Comparison of ENCODE assay signal across 15 mouse cellular contexts in the genomic region with DNA sequence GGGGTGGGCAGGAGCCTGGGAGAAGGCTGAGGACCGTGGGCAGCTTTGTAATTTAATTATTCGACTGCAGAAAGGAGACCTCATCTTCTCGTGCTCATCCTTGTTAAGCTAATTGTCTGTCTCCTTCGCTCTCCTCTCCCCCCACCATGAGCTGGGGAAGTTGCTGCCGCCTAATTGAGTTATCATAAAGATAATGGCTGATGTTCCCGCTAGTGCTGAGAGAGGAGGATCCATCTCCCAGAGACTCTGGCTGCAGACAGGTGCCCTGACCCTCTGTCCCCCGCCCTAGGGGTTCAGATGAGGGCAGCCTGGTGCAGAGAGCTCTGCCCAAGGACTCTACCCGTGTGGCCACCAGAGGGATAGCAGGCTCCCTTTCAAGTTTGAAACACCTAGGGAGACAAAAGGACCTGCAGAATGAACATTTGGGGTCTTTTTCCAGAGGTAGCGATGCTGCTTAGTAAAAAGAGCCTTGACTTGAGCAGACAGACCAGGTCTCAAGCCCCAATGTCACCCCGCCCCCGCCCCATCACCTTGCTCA.
DNase-seq lines count a peak whose midpoint lies in the region; ATAC-seq lines count a peak whose summit lies in the region.
"Had no signal": no experiment of that assay in that cellular context is flagged by ENCODE, and none has a peak within 500 bp of the region (broad histone marks: within the 10 kb centered on the region; RNA-seq: fewer than 3 reads in every experiment).

No protein-coding gene starts in this region.

- no peak for DNase-seq in midbrain, embryonic 10.5 days (ENCODE audit: low spot score)
- no peak for DNase-seq in midbrain, embryonic 11.5 days (ENCODE audit: low spot score, missing footprints)
- peak; percentile 64 for DNase-seq in retina, embryonic 14.5 days (ENCODE audit: low spot score)
- DNase-seq in adrenal gland, postnatal 14 days, result no peak
- DNase-seq: adrenal gland, adult 8-10 months; cerebellum, adult 18-20 months; gastrocnemius, postnatal 36 days; kidney, adult 11 months; kidney, postnatal 25 days; lung, postnatal 10 days had no signal

- H3K27me3 ChIP-seq in forebrain, embryonic 13.5 days, result no peaks in the 10 kb centered on the region
- H3K27me3 ChIP-seq in forebrain, embryonic 16.5 days (replicated peaks; ENCODE audit: control insufficient read depth, insufficient read depth, low read length), result no peaks in the 10 kb centered on the region
- no peaks in the 10 kb centered on the region for H3K27me3 ChIP-seq in midbrain, embryonic 10.5 days (ENCODE audit: low read depth, poor library complexity, severe bottlenecking)
- no peaks in the 10 kb centered on the region for H3K27me3 ChIP-seq in midbrain, embryonic 11.5 days (ENCODE audit: control insufficient read depth, insufficient read depth, low read length)
- H3K27me3 ChIP-seq in hindbrain, embryonic 16.5 days (replicated peaks; ENCODE audit: control insufficient read depth, insufficient read depth, low read length), result no peaks in the 10 kb centered on the region
- H3K27me3 ChIP-seq in intestine, embryonic 16.5 days (replicated peaks; ENCODE audit: control insufficient read depth, insufficient read depth, low read length), result no peaks in the 10 kb centered on the region
- H3K27me3 ChIP-seq: embryonic facial prominence, embryonic 12.5 days had no signal

- peak overlapping the region; percentile 49; the same call in 1 of the 2 replicates for H3K27ac ChIP-seq in forebrain, embryonic 13.5 days
- no peak overlapping the region for H3K27ac ChIP-seq in forebrain, embryonic 16.5 days (ENCODE audit: low read length)
- peak overlapping the region; percentile 34; the same call in 1 of the 2 replicates for H3K27ac ChIP-seq in midbrain, embryonic 10.5 days (replicated peaks)
- H3K27ac ChIP-seq in midbrain, embryonic 11.5 days (ENCODE audit: low read depth, low read length), result no peak overlapping the region
- peak overlapping the region; percentile 39; the same call in 1 of the 2 replicates for H3K27ac ChIP-seq in hindbrain, embryonic 16.5 days (ENCODE audit: low read depth, low read length)
- no peak overlapping the region for H3K27ac ChIP-seq in intestine, embryonic 16.5 days (ENCODE audit: low read length)
- H3K27ac ChIP-seq: embryonic facial prominence, embryonic 12.5 days had no signal

- 0 out of 2 replicates have a peak, but pooled peaks cover 5% of the 10 kb centered on the region for H3K36me3 ChIP-seq in forebrain, embryonic 13.5 days (ENCODE audit: poor library complexity, severe bottlenecking)
- H3K36me3 ChIP-seq in forebrain, embryonic 16.5 days (ENCODE audit: control insufficient read depth, insufficient read depth), result peaks cover 5% of the 10 kb centered on the region
- H3K36me3 ChIP-seq in midbrain, embryonic 10.5 days, result no peaks in the 10 kb centered on the region
- no peaks in the 10 kb centered on the region for H3K36me3 ChIP-seq in midbrain, embryonic 11.5 days (ENCODE audit: control insufficient read depth, insufficient read depth, low read length)
- peaks cover 2% of the 10 kb centered on the region; the same call in 1 of the 2 replicates for H3K36me3 ChIP-seq in hindbrain, embryonic 16.5 days (ENCODE audit: control insufficient read depth, insufficient read depth, low read length)
- H3K36me3 ChIP-seq in intestine, embryonic 16.5 days (ENCODE audit: control insufficient read depth, insufficient read depth, low read length), result no peaks in the 10 kb centered on the region
- H3K36me3 ChIP-seq: embryonic facial prominence, embryonic 12.5 days had no signal

- H3K4me1 ChIP-seq in forebrain, embryonic 13.5 days, result peaks cover 30% of the 10 kb centered on the region
- H3K4me1 ChIP-seq in forebrain, embryonic 16.5 days (replicated peaks; ENCODE audit: control insufficient read depth, insufficient read depth, low read length), result peaks cover 19% of the 10 kb centered on the region
- peaks cover 22% of the 10 kb centered on the region for H3K4me1 ChIP-seq in midbrain, embryonic 10.5 days
- H3K4me1 ChIP-seq in midbrain, embryonic 11.5 days (ENCODE audit: control insufficient read depth, insufficient read depth, low read length), result peaks cover 6% of the 10 kb centered on the region
- peaks cover 23% of the 10 kb centered on the region for H3K4me1 ChIP-seq in hindbrain, embryonic 16.5 days (ENCODE audit: control insufficient read depth, insufficient read depth, low read depth, low read length)
- H3K4me1 ChIP-seq in intestine, embryonic 16.5 days (ENCODE audit: control insufficient read depth, insufficient read depth, low read length), result peaks cover 7% of the 10 kb centered on the region

- H3K4me2 ChIP-seq in forebrain, embryonic 13.5 days, result no peak overlapping the region
- H3K4me2 ChIP-seq in forebrain, embryonic 16.5 days (ENCODE audit: low read length), result no peak overlapping the region
- H3K4me2 ChIP-seq in midbrain, embryonic 11.5 days, result no peak overlapping the region
- no peak overlapping the region for H3K4me2 ChIP-seq in hindbrain, embryonic 16.5 days (ENCODE audit: low read length)
- no peak overlapping the region for H3K4me2 ChIP-seq in intestine, embryonic 16.5 days (ENCODE audit: low read depth, low read length)
- H3K4me2 ChIP-seq: embryonic facial prominence, embryonic 12.5 days had no signal

- whole genome bisulfite sequencing in forebrain, embryonic 13.5 days, result 47% methylated on average over 11 of the region's 11 CpGs
- WGBS in forebrain, embryonic 16.5 days, result 44% methylated on average over 11 of the region's 11 CpGs
- 55% methylated on average over 11 of the region's 11 CpGs for WGBS in midbrain, embryonic 10.5 days
- WGBS in midbrain, embryonic 11.5 days, result 49% methylated on average over 11 of the region's 11 CpGs
- WGBS in hindbrain, embryonic 16.5 days, result 47% methylated on average over 11 of the region's 11 CpGs
- WGBS in intestine, embryonic 16.5 days, result 59% methylated on average over 11 of the region's 11 CpGs

- H3K4me3 ChIP-seq in forebrain, embryonic 13.5 days, result no peak overlapping the region
- H3K4me3 ChIP-seq in forebrain, embryonic 16.5 days (replicated peaks; ENCODE audit: low read length), result no peak overlapping the region
- no peak overlapping the region for H3K4me3 ChIP-seq in midbrain, embryonic 10.5 days
- no peak overlapping the region for H3K4me3 ChIP-seq in midbrain, embryonic 11.5 days (ENCODE audit: low read depth, low read length)
- no peak overlapping the region for H3K4me3 ChIP-seq in hindbrain, embryonic 16.5 days (ENCODE audit: low read length)
- H3K4me3 ChIP-seq in intestine, embryonic 16.5 days (ENCODE audit: low read length), result no peak overlapping the region
- H3K4me3 ChIP-seq: embryonic facial prominence, embryonic 12.5 days had no signal

- no peak overlapping the region for H3K9ac ChIP-seq in forebrain, embryonic 13.5 days
- H3K9ac ChIP-seq in forebrain, embryonic 16.5 days (replicated peaks; ENCODE audit: low read depth, low read length), result no peak overlapping the region
- no peak overlapping the region for H3K9ac ChIP-seq in midbrain, embryonic 11.5 days (ENCODE audit: low read length)
- no peak overlapping the region for H3K9ac ChIP-seq in hindbrain, embryonic 16.5 days (ENCODE audit: low read depth, low read length)
- no peak overlapping the region for H3K9ac ChIP-seq in intestine, embryonic 16.5 days (ENCODE audit: low read depth, low read length)
- H3K9ac ChIP-seq: embryonic facial prominence, embryonic 12.5 days had no signal

- no peaks in the 10 kb centered on the region for H3K9me3 ChIP-seq in forebrain, embryonic 13.5 days (replicated peaks)
- H3K9me3 ChIP-seq in forebrain, embryonic 16.5 days (ENCODE audit: control insufficient read depth, low read length), result no peaks in the 10 kb centered on the region
- H3K9me3 ChIP-seq in midbrain, embryonic 10.5 days (replicated peaks), result no peaks in the 10 kb centered on the region
- H3K9me3 ChIP-seq in midbrain, embryonic 11.5 days (ENCODE audit: control insufficient read depth, low read length), result no peaks in the 10 kb centered on the region
- H3K9me3 ChIP-seq in hindbrain, embryonic 16.5 days (ENCODE audit: control insufficient read depth, low read length), result no peaks in the 10 kb centered on the region
- H3K9me3 ChIP-seq in intestine, embryonic 16.5 days (ENCODE audit: control insufficient read depth, low read length), result no peaks in the 10 kb centered on the region
- H3K9me3 ChIP-seq: embryonic facial prominence, embryonic 12.5 days had no signal

- no peak for ATAC-seq in forebrain, embryonic 13.5 days
- ATAC-seq in forebrain, embryonic 16.5 days, result no peak
- no peak for ATAC-seq in midbrain, embryonic 11.5 days (ENCODE audit: low FRiP score)
- ATAC-seq in hindbrain, embryonic 16.5 days, result peak; percentile 21; the same call in 1 of the 2 replicates
- no peak for ATAC-seq in intestine, embryonic 16.5 days

Comparison
In these comparisons a context has a peak if more than half of its experiments do, and no peak if none do; other contexts are left out.
1. H3K27ac ChIP-seq: peak in forebrain, embryonic 13.5 days (single experiment), midbrain, embryonic 10.5 days (single experiment) and hindbrain, embryonic 16.5 days (single experiment); none in forebrain, embryonic 16.5 days (single experiment), midbrain, embryonic 11.5 days (single experiment) and intestine, embryonic 16.5 days (single experiment).